ENCODE assay signal across 28 mouse cellular contexts in genomic region chr17:91336882-91337281, GRCm38 (mm10).
"Had no signal": no experiment of that assay in that cellular context is flagged by ENCODE, and none has a peak within 500 bp of the region (broad histone marks: within the 10 kb centered on the region; RNA-seq: fewer than 3 reads in every experiment).

No protein-coding gene starts in this region.

- H3K4me1 ChIP-seq: heart, embryonic 13.5 days; heart, embryonic 15.5 days; hindbrain, embryonic 13.5 days; hindbrain, embryonic 15.5 days; intestine, embryonic 15.5 days; limb, embryonic 13.5 days; liver, embryonic 13.5 days; liver, embryonic 15.5 days had no signal

- H3K9ac ChIP-seq: heart, embryonic 13.5 days; heart, embryonic 15.5 days; hindbrain, embryonic 13.5 days; hindbrain, embryonic 15.5 days; intestine, embryonic 15.5 days; limb, embryonic 13.5 days; liver, embryonic 13.5 days; liver, embryonic 15.5 days had no signal

- DNase-seq: gastrocnemius, adult 2 months; gastrocnemius, postnatal 14 days; gastrocnemius, postnatal 36 days; heart, adult 11 months; heart, adult 2 months; heart, postnatal 14 days; heart, postnatal 36 days; kidney, adult 18-20 months; kidney, adult 8-10 months; kidney, postnatal 10 days; kidney, postnatal 25 days; layer of hippocampus, adult 9-11 months; layer of hippocampus, postnatal 36 days; left cerebral cortex, postnatal 4 days; liver; liver, embryonic 13.5 days had no signal

- H3K36me3 ChIP-seq: heart, embryonic 13.5 days; heart, embryonic 15.5 days; hindbrain, embryonic 13.5 days; hindbrain, embryonic 15.5 days; intestine, embryonic 15.5 days; limb, embryonic 13.5 days; liver, embryonic 13.5 days; liver, embryonic 15.5 days had no signal

- H3K4me3 ChIP-seq: gastrocnemius, adult 2 months; heart, adult 2 months; heart, embryonic 13.5 days; heart, embryonic 15.5 days; hindbrain, embryonic 13.5 days; hindbrain, embryonic 15.5 days; intestine, embryonic 15.5 days; limb, embryonic 13.5 days; liver, embryonic 13.5 days; liver, embryonic 15.5 days had no signal

- H3K27ac ChIP-seq: gastrocnemius, adult 2 months; heart, adult 2 months; heart, embryonic 13.5 days; heart, embryonic 15.5 days; hindbrain, embryonic 13.5 days; hindbrain, embryonic 15.5 days; hindbrain, postnatal 0 days; intestine, embryonic 15.5 days; limb, embryonic 13.5 days; liver, embryonic 13.5 days; liver, embryonic 15.5 days had no signal

- H3K4me2 ChIP-seq: heart, embryonic 11.5 days; heart, embryonic 13.5 days; heart, embryonic 15.5 days; hindbrain, embryonic 13.5 days; hindbrain, embryonic 15.5 days; intestine, embryonic 15.5 days; limb, embryonic 13.5 days; liver, embryonic 11.5 days; liver, embryonic 13.5 days; liver, embryonic 15.5 days had no signal

- ATAC-seq: hindbrain, postnatal 0 days; inflammation-experienced regulatory T-cells, adult 6 months; intestine, embryonic 15.5 days; intestine, postnatal 0 days had no signal

- H3K27me3 ChIP-seq: heart, embryonic 13.5 days; heart, embryonic 15.5 days; hindbrain, embryonic 13.5 days; hindbrain, embryonic 15.5 days; intestine, embryonic 15.5 days; limb, embryonic 13.5 days; liver, embryonic 13.5 days; liver, embryonic 15.5 days had no signal

- H3K9me3 ChIP-seq: heart, embryonic 13.5 days; heart, embryonic 15.5 days; hindbrain, embryonic 13.5 days; hindbrain, embryonic 15.5 days; intestine, embryonic 15.5 days; limb, embryonic 13.5 days; liver, embryonic 13.5 days; liver, embryonic 15.5 days had no signal
